17 mouse cellular contexts compared by ENCODE assay signal in genomic region chr4:22342816-22343573, GRCm38 (mm10). TPM values are rescaled to one million over a fixed set of nuclear protein-coding genes. Genes with fewer than 3 reads are reported as not detected.
DNase-seq lines count a peak whose midpoint lies in the region; ATAC-seq and TF ChIP-seq lines count a peak whose summit lies in the region.
"Had no signal": no experiment of that assay in that cellular context is flagged by ENCODE, and none has a peak within 500 bp of the region (broad histone marks: within the 10 kb centered on the region; RNA-seq: fewer than 3 reads in every experiment).

No protein-coding gene starts in this region.

- no peak overlapping the region for H3K4me3 ChIP-seq in forebrain, embryonic 13.5 days
- H3K4me3 ChIP-seq in forebrain, postnatal 0 days (ENCODE audit: low read depth, low read length) = no peak overlapping the region
- no peak overlapping the region for H3K4me3 ChIP-seq in midbrain, embryonic 14.5 days (replicated peaks; ENCODE audit: low read depth, low read length)
- H3K4me3 ChIP-seq in midbrain, embryonic 10.5 days = no peak overlapping the region
- H3K4me3 ChIP-seq: embryonic facial prominence, embryonic 12.5 days; heart, embryonic 15.5 days; limb, embryonic 13.5 days had no signal

- no peak overlapping the region for H3K27ac ChIP-seq in forebrain, embryonic 13.5 days
- no peak overlapping the region for H3K27ac ChIP-seq in forebrain, postnatal 0 days (ENCODE audit: low read depth, low read length)
- no peak overlapping the region for H3K27ac ChIP-seq in midbrain, embryonic 14.5 days (replicated peaks; ENCODE audit: low read depth, low read length)
- H3K27ac ChIP-seq in midbrain, embryonic 10.5 days (replicated peaks) = no peak overlapping the region
- H3K27ac ChIP-seq: embryonic facial prominence, embryonic 12.5 days; heart, embryonic 15.5 days; hindbrain, embryonic 14.5 days; limb, embryonic 13.5 days had no signal

- no peaks in the 10 kb centered on the region for H3K9me3 ChIP-seq in forebrain, embryonic 13.5 days (replicated peaks)
- no peaks in the 10 kb centered on the region for H3K9me3 ChIP-seq in forebrain, postnatal 0 days (ENCODE audit: low read length)
- no peaks in the 10 kb centered on the region for H3K9me3 ChIP-seq in midbrain, embryonic 14.5 days (ENCODE audit: control insufficient read depth, low read length)
- H3K9me3 ChIP-seq in midbrain, embryonic 10.5 days (replicated peaks) = no peaks in the 10 kb centered on the region
- H3K9me3 ChIP-seq: embryonic facial prominence, embryonic 12.5 days; heart, embryonic 15.5 days had no signal

- no peak for DNase-seq in forebrain, postnatal 0 days
- peak; percentile 8 for DNase-seq in kidney, postnatal 14 days
- no peak for DNase-seq in kidney, adult 11 months
- DNase-seq in midbrain, embryonic 14.5 days = peak; percentile 8
- DNase-seq in midbrain, embryonic 10.5 days (ENCODE audit: low spot score) = no peak
- DNase-seq in adrenal gland, postnatal 25 days = no peak
- DNase-seq: gastrocnemius, postnatal 36 days; kidney, postnatal 36 days; right cerebral cortex, postnatal 14 days; thymus, postnatal 14 days had no signal

- ATAC-seq in forebrain, embryonic 13.5 days = peak; percentile 70; the same call in 1 of the 2 replicates
- ATAC-seq in forebrain, postnatal 0 days = no peak
- ATAC-seq in midbrain, embryonic 14.5 days (ENCODE audit: low FRiP score, low TSS enrichment) = no peak
- ATAC-seq: CD4-positive, CD25-positive, alpha-beta regulatory T cell, adult 4 months; Patski had no signal

- 59% methylated on average over 8 of the region's 8 CpGs for WGBS in forebrain, embryonic 13.5 days
- WGBS in forebrain, postnatal 0 days = 42% methylated on average over 8 of the region's 8 CpGs
- WGBS in midbrain, embryonic 14.5 days = 78% methylated on average over 8 of the region's 8 CpGs
- WGBS in midbrain, embryonic 10.5 days = 82% methylated on average over 8 of the region's 8 CpGs

- no peak for TF ChIP-seq CTCF in forebrain, postnatal 0 days (IDR thresholded peaks at IDR 0.05; ENCODE audit: low read depth)

- H3K4me2 ChIP-seq in forebrain, embryonic 13.5 days = no peak overlapping the region
- H3K4me2 ChIP-seq in forebrain, postnatal 0 days (ENCODE audit: low read depth) = no peak overlapping the region
- H3K4me2 ChIP-seq in midbrain, embryonic 14.5 days (ENCODE audit: low read length) = no peak overlapping the region
- H3K4me2 ChIP-seq: embryonic facial prominence, embryonic 12.5 days; heart, embryonic 15.5 days; hindbrain, embryonic 14.5 days; limb, embryonic 13.5 days had no signal

- H3K27me3 ChIP-seq in forebrain, embryonic 13.5 days = no peaks in the 10 kb centered on the region
- H3K27me3 ChIP-seq in forebrain, postnatal 0 days (ENCODE audit: insufficient read depth, low read length) = no peaks in the 10 kb centered on the region
- no peaks in the 10 kb centered on the region for H3K27me3 ChIP-seq in midbrain, embryonic 14.5 days (ENCODE audit: control insufficient read depth, insufficient read depth, low read length)
- H3K27me3 ChIP-seq in midbrain, embryonic 10.5 days (ENCODE audit: low read depth, poor library complexity, severe bottlenecking) = no peaks in the 10 kb centered on the region
- H3K27me3 ChIP-seq: embryonic facial prominence, embryonic 12.5 days; heart, embryonic 15.5 days; limb, embryonic 13.5 days; Patski had no signal

- no peaks in the 10 kb centered on the region for H3K36me3 ChIP-seq in forebrain, embryonic 13.5 days (ENCODE audit: poor library complexity, severe bottlenecking)
- no peaks in the 10 kb centered on the region for H3K36me3 ChIP-seq in forebrain, postnatal 0 days (ENCODE audit: insufficient read depth)
- no peaks in the 10 kb centered on the region for H3K36me3 ChIP-seq in midbrain, embryonic 14.5 days (ENCODE audit: control insufficient read depth, insufficient read depth, low read length)
- no peaks in the 10 kb centered on the region for H3K36me3 ChIP-seq in midbrain, embryonic 10.5 days
- H3K36me3 ChIP-seq: embryonic facial prominence, embryonic 12.5 days; heart, embryonic 15.5 days; limb, embryonic 13.5 days had no signal

- no peak overlapping the region for H3K9ac ChIP-seq in forebrain, embryonic 13.5 days
- no peak overlapping the region for H3K9ac ChIP-seq in forebrain, postnatal 0 days
- no peak overlapping the region for H3K9ac ChIP-seq in midbrain, embryonic 14.5 days (replicated peaks; ENCODE audit: low read length)
- H3K9ac ChIP-seq: embryonic facial prominence, embryonic 12.5 days; heart, embryonic 15.5 days; hindbrain, embryonic 14.5 days; limb, embryonic 13.5 days had no signal

- no peaks in the 10 kb centered on the region for H3K4me1 ChIP-seq in forebrain, embryonic 13.5 days
- no peaks in the 10 kb centered on the region for H3K4me1 ChIP-seq in forebrain, postnatal 0 days (ENCODE audit: insufficient read depth)
- H3K4me1 ChIP-seq in midbrain, embryonic 14.5 days (ENCODE audit: control insufficient read depth, insufficient read depth, low read length) = no peaks in the 10 kb centered on the region
- no peaks in the 10 kb centered on the region for H3K4me1 ChIP-seq in midbrain, embryonic 10.5 days
- H3K4me1 ChIP-seq: embryonic facial prominence, embryonic 12.5 days; heart, embryonic 15.5 days; limb, embryonic 13.5 days had no signal

RNA-seq across cellular contexts. Expression of gene Fbxl4, which starts 14.3 kb away (rescaled TPM):
- 8.9 and 10.2 TPM in 2 replicates for polyA plus RNA-seq in forebrain, embryonic 13.5 days (2015; fragmentation: Nextera tagmentation; extraction: Ambion mirVana)
- 26.0 and 26.7 TPM in 2 replicates for total RNA-seq in forebrain, postnatal 0 days (2014; rRNA removed)
- 10.9 and 13.7 TPM in 2 replicates for polyA plus RNA-seq in forebrain, postnatal 0 days (2015; fragmentation: Nextera tagmentation; extraction: Ambion mirVana)
- 15.7 and 20.0 TPM in 2 replicates for polyA plus RNA-seq in midbrain, embryonic 14.5 days (2014; fragmentation: Nextera tagmentation; extraction: Ambion mirVana)
- 6.2 and 8.6 TPM in 2 replicates for polyA plus RNA-seq in midbrain, embryonic 10.5 days (2016; fragmentation: Nextera tagmentation; extraction: Ambion mirVana)
- 19.6 and 24.1 TPM in 2 replicates for total RNA-seq in adrenal gland, postnatal 25 days (2021)

Comparison
In these comparisons a context has a peak if more than half of its experiments do, and no peak if none do; other contexts are left out.
1. DNase-seq: peak in kidney, postnatal 14 days (single experiment) and midbrain, embryonic 14.5 days (single experiment); none in forebrain, postnatal 0 days (single experiment), kidney, adult 11 months (single experiment), midbrain, embryonic 10.5 days (single experiment) and adrenal gland, postnatal 25 days (single experiment).